Mouse (Mus musculus) limb, embryonic 13.5 days (tissue): ENCODE measurements around the gene Rasal2. TPM values are rescaled to one million over a fixed set of nuclear protein-coding genes. Genes with fewer than 3 reads are reported as not detected.

Experiments used
- ATAC-seq: fragments of 200-750 bp; cut with Nextera tagmentation; 2 replicates; pipeline ENCODE4 v1.8.0; 2017; ENCODE audit warnings: low read depth, moderate number of reproducible peaks, moderate TSS enrichment; ENCODE audit not compliant: low FRiP score
- H3K27ac ChIP-seq: fragments of 300-500 bp; sonication (generic); 2 replicates; pipeline ENCODE4 v1.5.1; 2015; ENCODE audit warnings: inconsistent platforms, mild to moderate bottlenecking, moderate library complexity
- H3K27me3 ChIP-seq: fragments of 300-500 bp; sonication (generic); 2 replicates; pipeline ENCODE4 v1.6.1; 2015; ENCODE audit warnings: mild to moderate bottlenecking, inconsistent platforms
- H3K36me3 ChIP-seq: fragments of 300-500 bp; sonication (generic); 2 replicates; pipeline ENCODE4 v1.6.1; 2015; ENCODE audit warnings: inconsistent platforms, mild to moderate bottlenecking, moderate library complexity
- H3K4me1 ChIP-seq: fragments of 300-500 bp; sonication (generic); 2 replicates; pipeline ENCODE4 v1.6.1; 2015; ENCODE audit warnings: inconsistent platforms
- H3K4me2 ChIP-seq: fragments of 300-500 bp; sonication (generic); replicated peaks from 2 replicates; pipeline ENCODE4 v1.6.1; 2015; ENCODE audit warnings: inconsistent platforms, mild to moderate bottlenecking, moderate library complexity
- H3K4me3 ChIP-seq: fragments of 300-500 bp; sonication (generic); 2 replicates; pipeline ENCODE4 v1.5.1; 2015; ENCODE audit warnings: moderate library complexity, mild to moderate bottlenecking, inconsistent platforms
- H3K9ac ChIP-seq: fragments of 300-500 bp; sonication (generic); 2 replicates; pipeline ENCODE4 v1.6.1; 2015; ENCODE audit warnings: mild to moderate bottlenecking, inconsistent platforms
- H3K9me3 ChIP-seq: fragments of 300-500 bp; sonication (generic); 2 replicates; pipeline ENCODE4 v1.6.1; 2016; ENCODE audit warnings: inconsistent platforms
- WGBS: fragments of 180-500 bp; shearing (Covaris S2); methylation state at CpG from one replicate; pipeline ENCODE4 v1.1.7; 2015; 5-methylcytosine and 5-hydroxymethylcytosine counted together
- polyA plus RNA-seq: library from polyadenylated mRNA; unstranded; fragments of >200 nt; fragmentation: Nextera tagmentation; extraction: Ambion mirVana; gene quantifications from 2 replicates; pipeline ENCODE4 v1.2.1, GENCODE M21; 2015

The Rasal2 gene
- polyA plus RNA-seq, 1 experiment from 2014 or later = 6.8 TPM

GRCm38 (mm10) chr1:157298990-157299389 lies 113.4 kb downstream of the Rasal2 start:
- no peak overlapping the region for H3K27ac ChIP-seq
- no peak for ATAC-seq
- 87% methylated on average over 2 of the region's 2 CpGs for WGBS
- H3K27me3 ChIP-seq = no peaks in the 10 kb centered on the region
- no peak overlapping the region for H3K4me3 ChIP-seq
- H3K4me1 ChIP-seq = no peaks in the 10 kb centered on the region
- H3K9ac ChIP-seq = no peak overlapping the region
- H3K9me3 ChIP-seq = no peaks in the 10 kb centered on the region
- no peak overlapping the region for H3K4me2 ChIP-seq
- H3K36me3 ChIP-seq = no peaks in the 10 kb centered on the region

GRCm38 (mm10) chr1:157297137-157297536 lies 115.3 kb downstream of the Rasal2 start:
- Histone ChIP-seq H3K4me3 (no peak overlapping the region), H3K4me2 (no peak overlapping the region), H3K27ac (no peak overlapping the region), H3K36me3 (no peaks in the 10 kb centered on the region), H3K4me1 (no peaks in the 10 kb centered on the region), H3K27me3 (no peaks in the 10 kb centered on the region), H3K9me3 (no peaks in the 10 kb centered on the region), H3K9ac (no peak overlapping the region)
- WGBS = 82% methylated on average over 1 of the region's 1 CpGs
- ATAC-seq = no peak

GRCm38 (mm10) chr1:157295868-157296267 lies 116.5 kb downstream of the Rasal2 start:
- no peak for ATAC-seq
- Histone ChIP-seq H3K36me3 (no peaks in the 10 kb centered on the region), H3K27me3 (no peaks in the 10 kb centered on the region), H3K9ac (no peak overlapping the region), H3K4me2 (no peak overlapping the region), H3K9me3 (no peaks in the 10 kb centered on the region), H3K4me1 (no peaks in the 10 kb centered on the region), H3K27ac (no peak overlapping the region), H3K4me3 (no peak overlapping the region)
- WGBS = 88% methylated on average over 3 of the region's 3 CpGs

GRCm38 (mm10) chr1:157290173-157290572 lies 122.2 kb downstream of the Rasal2 start:
- Histone ChIP-seq H3K4me1 (no peaks in the 10 kb centered on the region), H3K27me3 (no peaks in the 10 kb centered on the region), H3K36me3 (no peaks in the 10 kb centered on the region), H3K4me3 (no peak overlapping the region), H3K9me3 (no peaks in the 10 kb centered on the region), H3K9ac (no peak overlapping the region), H3K27ac (no peak overlapping the region), H3K4me2 (no peak overlapping the region)
- WGBS = 91% methylated on average over 2 of the region's 2 CpGs
- no peak for ATAC-seq

GRCm38 (mm10) chr1:157289251-157289650 lies 123.1 kb downstream of the Rasal2 start:
- WGBS = 84% methylated on average over 2 of the region's 2 CpGs
- Histone ChIP-seq H3K9me3 (no peaks in the 10 kb centered on the region), H3K4me3 (no peak overlapping the region), H3K36me3 (no peaks in the 10 kb centered on the region), H3K9ac (no peak overlapping the region), H3K27me3 (no peaks in the 10 kb centered on the region), H3K4me2 (no peak overlapping the region), H3K4me1 (no peaks in the 10 kb centered on the region), H3K27ac (no peak overlapping the region)
- no peak for ATAC-seq

- Histone ChIP-seq H3K9me3 (no peaks in the 10 kb centered on the region), H3K27me3 (no peaks in the 10 kb centered on the region), H3K9ac (no peak overlapping the region), H3K4me1 (no peaks in the 10 kb centered on the region), H3K27ac (no peak overlapping the region), H3K4me3 (no peak overlapping the region), H3K4me2 (no peak overlapping the region), H3K36me3 (no peaks in the 10 kb centered on the region)
- 20% methylated on average over 4 of the region's 4 CpGs for WGBS
- ATAC-seq = no peak
Observed at GRCm38 (mm10) chr1:157286561-157286960, 125.8 kb downstream of the Rasal2 start.

- no peaks in the 10 kb centered on the region for H3K9me3 ChIP-seq
- no peak overlapping the region for H3K27ac ChIP-seq
- no peak overlapping the region for H3K4me3 ChIP-seq
- H3K4me1 ChIP-seq = no peaks in the 10 kb centered on the region
- H3K36me3 ChIP-seq = no peaks in the 10 kb centered on the region
- no peak overlapping the region for H3K4me2 ChIP-seq
- H3K27me3 ChIP-seq = no peaks in the 10 kb centered on the region
- no peak overlapping the region for H3K9ac ChIP-seq
- 44% methylated on average over 3 of the region's 3 CpGs for WGBS
- ATAC-seq = no peak
Observed at GRCm38 (mm10) chr1:157285366-157285765, 127.0 kb downstream of the Rasal2 start.

- Histone ChIP-seq H3K4me3 (no peak overlapping the region), H3K27me3 (no peaks in the 10 kb centered on the region), H3K4me1 (no peaks in the 10 kb centered on the region), H3K9me3 (0 out of 2 replicates have a peak, but pooled peaks cover 3% of the 10 kb centered on the region), H3K4me2 (no peak overlapping the region), H3K36me3 (no peaks in the 10 kb centered on the region), H3K27ac (no peak overlapping the region), H3K9ac (no peak overlapping the region)
- ATAC-seq = no peak
Observed at GRCm38 (mm10) chr1:157280781-157281180, 131.6 kb downstream of the Rasal2 start.

- no peak for ATAC-seq
- H3K36me3 ChIP-seq = no peaks in the 10 kb centered on the region
Observed at GRCm38 (mm10) chr1:157275672-157276307, 136.6 kb downstream of the Rasal2 start.

GRCm38 (mm10) chr1:157267894-157268293 lies 144.5 kb downstream of the Rasal2 start:
- 82% methylated on average over 3 of the region's 3 CpGs for WGBS
- Histone ChIP-seq H3K4me2 (no peak overlapping the region), H3K4me3 (no peak overlapping the region), H3K9me3 (no peaks in the 10 kb centered on the region), H3K36me3 (no peaks in the 10 kb centered on the region), H3K9ac (no peak overlapping the region), H3K27me3 (no peaks in the 10 kb centered on the region), H3K27ac (no peak overlapping the region), H3K4me1 (no peaks in the 10 kb centered on the region)
- ATAC-seq = no peak

More at GRCm38 (mm10) chr1:157275672-157276307, 136.6 kb downstream of the Rasal2 start:
- Histone ChIP-seq H3K27ac (no peak overlapping the region), H3K4me3 (no peak overlapping the region), H3K4me2 (no peak overlapping the region), H3K9ac (no peak overlapping the region), H3K4me1 (no peaks in the 10 kb centered on the region), H3K27me3 (no peaks in the 10 kb centered on the region), H3K9me3 (0 out of 2 replicates have a peak, but pooled peaks cover 3% of the 10 kb centered on the region)
- WGBS = 85% methylated on average over 4 of the region's 4 CpGs

GRCm38 (mm10) chr1:157256562-157256961 lies 155.8 kb downstream of the Rasal2 start:
- 44% methylated on average over 4 of the region's 4 CpGs for WGBS
- Histone ChIP-seq H3K4me2 (no peak overlapping the region), H3K4me3 (no peak overlapping the region), H3K27ac (no peak overlapping the region), H3K36me3 (no peaks in the 10 kb centered on the region), H3K9ac (no peak overlapping the region), H3K4me1 (no peaks in the 10 kb centered on the region), H3K9me3 (no peaks in the 10 kb centered on the region), H3K27me3 (no peaks in the 10 kb centered on the region)
- ATAC-seq = peak; percentile 48; the same call in 1 of the 2 replicates

- 89% methylated on average over 1 of the region's 1 CpGs for WGBS
- ATAC-seq = no peak
- H3K9me3 ChIP-seq = no peaks in the 10 kb centered on the region
Observed at GRCm38 (mm10) chr1:157255776-157256175, 156.6 kb downstream of the Rasal2 start.

More at GRCm38 (mm10) chr1:157255776-157256175, 156.6 kb downstream of the Rasal2 start:
- Histone ChIP-seq H3K27me3 (no peaks in the 10 kb centered on the region), H3K4me1 (no peaks in the 10 kb centered on the region), H3K9ac (no peak overlapping the region), H3K4me3 (no peak overlapping the region), H3K27ac (no peak overlapping the region), H3K4me2 (no peak overlapping the region), H3K36me3 (no peaks in the 10 kb centered on the region)
